Mouse (Mus musculus) olfactory bulb, adult 2 months (tissue): ENCODE measurements around the gene Fam192a. TPM values are rescaled to one million over a fixed set of nuclear protein-coding genes. Genes with fewer than 3 reads are reported as not detected.

Experiments
- H3K27ac ChIP-seq: fragments of 200-500 bp; 2 replicates; pipeline ENCODE4 v1.5.1; 2012; ENCODE audit warnings: low read depth, low read length; ENCODE audit not compliant: insufficient read depth
- H3K4me1 ChIP-seq: fragments of 200-500 bp; 2 replicates; pipeline ENCODE4 v1.6.1; 2012; ENCODE audit warnings: low read length; ENCODE audit not compliant: control insufficient read depth, insufficient read depth
- H3K4me3 ChIP-seq: fragments of 200-500 bp; 2 replicates; pipeline ENCODE4 v1.5.1; 2012; ENCODE audit warnings: mild to moderate bottlenecking, low read depth, low read length, moderate library complexity; ENCODE audit not compliant: insufficient read depth
- CTCF ChIP-seq: fragments of 200-500 bp; IDR thresholded peaks from 2 replicates; pipeline ENCODE4 v1.5.1; 2012; ENCODE audit warnings: low read depth, mild to moderate bottlenecking, low read length, moderate library complexity; ENCODE audit not compliant: insufficient read depth
- POLR2A ChIP-seq: fragments of 200-500 bp; IDR thresholded peaks from 2 replicates; pipeline ENCODE4 v1.6.1; 2012; ENCODE audit warnings: mild to moderate bottlenecking, low read depth, low read length, moderate library complexity; ENCODE audit not compliant: insufficient read depth
- WGBS: fragments of 180-500 bp; shearing (Covaris S2); methylation state at CpG from one replicate; pipeline ENCODE4 v1.1.7; 2018; 5-methylcytosine and 5-hydroxymethylcytosine counted together
- polyA plus RNA-seq: library from polyadenylated mRNA; stranded (reverse); fragments of >200 nt; gene quantifications from 2 replicates; pipeline ENCODE4 v1.2.4, GENCODE M21; 2012; ENCODE audit warnings: low replicate concordance; ENCODE audit not compliant: missing spikeins, insufficient read depth, insufficient read length

The Fam192a gene
- polyA plus RNA-seq: 692 TPM in 1 of 2 replicates, not detected in the other

DNA sequence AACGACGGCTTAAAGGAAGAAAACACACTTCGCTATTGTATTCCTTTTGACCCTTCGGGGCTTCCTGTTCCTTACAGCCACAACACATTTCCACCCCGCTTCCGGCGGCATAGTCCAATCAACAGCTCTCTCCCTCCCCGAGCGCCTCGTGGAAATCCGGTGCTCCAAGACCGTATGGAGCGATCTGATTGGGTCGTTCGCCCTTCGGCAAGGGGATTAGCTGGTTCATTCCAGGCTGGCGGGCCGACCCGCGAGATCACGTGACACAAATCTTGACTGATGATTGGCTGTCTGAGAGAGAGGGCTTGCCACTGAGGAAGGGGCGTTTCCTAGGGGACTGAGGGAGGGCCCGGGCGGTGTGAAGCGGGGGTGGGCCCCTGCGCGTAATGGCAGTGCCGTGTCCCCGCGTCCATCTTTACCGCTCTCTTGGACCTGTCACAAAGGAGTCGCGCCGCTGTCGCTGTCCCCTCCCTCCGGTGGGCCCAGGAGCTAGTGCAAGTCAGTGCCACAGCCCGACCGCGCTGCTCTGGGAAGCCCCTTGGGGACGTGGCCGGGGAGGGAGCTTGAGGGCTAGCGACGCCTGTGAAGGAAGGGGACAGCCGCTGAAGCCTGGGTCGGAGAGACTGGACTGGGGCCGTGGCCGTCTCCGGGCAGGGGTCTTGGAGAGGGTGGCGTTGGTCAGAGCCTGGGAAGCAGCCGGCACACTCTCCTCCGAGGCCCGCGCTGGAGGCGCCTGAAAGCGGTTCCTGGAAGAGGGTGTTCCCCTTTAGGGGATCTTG lies at the start of gene Fam192a, which contains the start of gene Rspry1:
Fam192a (minus strand) TSS at position 391 of the 779 bp plus-strand sequence.
Rspry1 (plus strand) TSS at position 331 of the 779 bp plus-strand sequence.
- Histone ChIP-seq H3K4me3 (peak within 1 kb of the TSS; percentile 92), H3K27ac (peak within 1 kb of the TSS; percentile 74), H3K4me1 (peaks cover 3% of the 10 kb centered on the region)
- no peak for TF ChIP-seq CTCF
- peak; percentile 62 for TF ChIP-seq POLR2A
- WGBS: under 1% methylated on average over 54 of the region's 55 CpGs

DNA sequence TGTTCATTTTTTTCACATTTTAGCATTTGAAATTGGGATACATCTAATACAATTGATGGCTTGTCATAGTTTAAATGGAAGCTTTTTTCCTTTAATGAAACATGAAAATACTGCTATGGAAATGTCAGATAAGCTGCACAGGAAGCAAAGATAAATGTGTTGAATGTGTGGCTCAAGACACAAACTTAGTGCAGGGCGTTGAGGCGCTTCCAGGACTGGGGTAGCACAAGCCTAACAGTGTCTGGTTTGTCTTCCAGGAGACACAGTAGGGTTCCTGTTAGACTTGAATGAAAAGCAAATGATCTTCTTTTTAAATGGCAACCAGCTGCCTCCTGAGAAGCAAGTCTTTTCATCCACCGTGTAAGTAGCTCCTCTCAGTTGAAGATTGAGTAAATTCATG lies 47.7 kb upstream of the Fam192a start:
- WGBS: 42% methylated on average over 3 of the region's 3 CpGs

DNA sequence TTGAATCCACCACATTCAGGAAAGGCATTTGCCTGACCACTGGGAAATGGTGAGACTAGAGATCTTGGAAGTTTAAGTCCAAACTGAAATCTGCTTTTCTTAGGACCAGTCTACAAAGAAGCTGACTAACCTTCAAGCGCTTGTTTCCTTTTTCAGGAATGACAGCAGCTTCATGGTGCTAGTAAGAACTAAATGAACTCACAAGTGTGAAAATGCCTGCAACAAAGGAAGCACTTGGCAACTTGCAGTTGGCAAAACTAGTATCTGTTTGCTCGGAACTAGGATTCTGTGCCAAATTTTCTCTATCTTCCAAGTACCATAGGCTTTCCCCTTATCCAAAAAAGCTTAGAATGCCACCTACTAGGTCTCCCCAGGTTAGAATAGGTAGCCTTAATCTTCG lies 44.4 kb upstream of the Fam192a start:
- Histone ChIP-seq H3K4me1 (no peaks in the 10 kb centered on the region), H3K27ac (no peak overlapping the region), H3K4me3 (no peak overlapping the region)
- 74% methylated on average over 3 of the region's 3 CpGs for WGBS
- no peak for TF ChIP-seq POLR2A
- no peak for TF ChIP-seq CTCF

More for the DNA sequence above, 47.7 kb upstream of the Fam192a start:
- Histone ChIP-seq H3K27ac (no peak overlapping the region), H3K4me3 (no peak overlapping the region), H3K4me1 (no peaks in the 10 kb centered on the region)
- TF ChIP-seq POLR2A (no peak), CTCF (no peak)

DNA sequence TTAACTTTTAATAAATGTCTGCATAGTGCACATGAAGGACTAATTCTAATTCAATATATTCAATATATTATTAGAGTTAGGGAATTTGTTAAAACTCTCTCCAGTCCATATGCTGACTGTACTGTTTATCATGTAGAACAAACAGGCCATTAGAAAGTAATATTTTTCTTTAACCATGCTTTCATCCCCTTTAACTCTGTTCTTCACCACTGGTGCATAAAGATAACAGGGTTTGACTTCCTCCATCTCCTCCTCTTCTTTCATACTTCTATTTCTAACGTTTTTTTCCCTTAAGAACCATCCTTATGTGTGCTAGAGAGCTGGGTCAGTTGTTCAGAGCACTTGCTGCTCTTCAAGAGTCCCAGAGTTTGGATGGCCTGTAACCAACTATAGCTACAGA lies 43.4 kb upstream of the Fam192a start:
- no peak overlapping the region for H3K27ac ChIP-seq
- no peak for TF ChIP-seq POLR2A
- TF ChIP-seq CTCF: no peak
- 52% methylated on average over 1 of the region's 1 CpGs for WGBS
- no peak overlapping the region for H3K4me3 ChIP-seq
- no peaks in the 10 kb centered on the region for H3K4me1 ChIP-seq

DNA sequence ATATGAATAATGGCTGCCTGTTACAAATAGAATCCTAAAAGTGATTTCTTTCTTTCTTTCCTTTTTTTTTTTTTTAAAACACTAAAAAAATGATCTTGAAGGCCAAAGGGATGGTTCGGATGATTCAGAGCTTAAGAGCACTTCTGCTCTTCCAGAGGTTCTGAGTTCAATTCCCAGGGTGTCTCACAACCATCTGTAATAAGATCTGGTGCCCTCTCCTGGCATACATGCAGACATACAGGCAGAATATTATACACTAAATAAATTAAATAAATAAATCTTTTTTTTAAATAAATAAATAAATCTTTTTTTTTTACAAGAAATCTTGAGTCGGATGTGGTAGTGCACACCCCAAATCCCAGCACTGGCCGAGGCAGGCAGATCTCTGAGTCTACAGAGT lies 40.1 kb upstream of the Fam192a start:
- WGBS: 93% methylated on average over 3 of the region's 3 CpGs
- Histone ChIP-seq H3K27ac (no peak overlapping the region), H3K4me1 (no peaks in the 10 kb centered on the region), H3K4me3 (no peak overlapping the region)
- no peak for TF ChIP-seq CTCF
- TF ChIP-seq POLR2A: no peak

DNA sequence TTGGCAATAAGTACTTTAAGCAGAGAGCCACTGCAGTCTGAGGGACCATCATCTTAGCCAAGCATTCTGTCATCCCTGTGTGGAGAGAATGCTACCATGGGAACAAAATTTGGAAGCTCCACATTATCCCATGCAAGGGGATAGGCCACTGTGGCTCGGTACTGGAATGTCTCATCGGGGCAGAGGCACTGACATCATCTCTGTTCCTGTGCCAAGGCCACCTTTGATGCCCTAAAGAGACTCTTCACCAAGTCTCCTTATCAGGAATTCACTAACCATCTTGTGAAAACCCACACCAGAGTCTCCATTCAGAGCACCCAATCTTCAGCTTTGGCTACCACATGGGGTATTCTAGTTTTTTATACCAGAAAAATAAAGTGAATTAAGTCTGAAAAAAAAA lies 39.4 kb upstream of the Fam192a start:
- TF ChIP-seq POLR2A: no peak
- no peak for TF ChIP-seq CTCF
- WGBS: 80% methylated on average over 2 of the region's 2 CpGs

DNA sequence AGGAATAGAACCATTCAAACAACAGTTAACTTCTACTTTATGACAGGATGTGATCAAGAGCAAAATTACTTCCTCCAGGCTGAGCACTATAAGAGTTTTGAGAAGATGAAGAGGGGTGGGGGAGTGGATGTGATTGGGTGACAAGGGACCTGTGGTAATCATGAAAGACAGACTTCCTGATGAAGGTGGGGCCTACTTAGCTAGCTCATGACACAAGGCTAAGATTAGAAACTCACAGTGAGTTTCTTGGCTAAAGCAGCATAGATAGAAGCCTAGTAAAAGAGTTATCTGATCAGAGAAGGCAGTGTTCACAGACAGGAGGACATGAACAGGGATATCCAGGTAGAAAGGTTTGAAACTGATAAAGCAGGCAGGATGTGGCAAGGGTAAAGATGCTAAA lies 32.4 kb upstream of the Fam192a start:
- H3K27ac ChIP-seq: no peak overlapping the region
- TF ChIP-seq POLR2A: no peak
- TF ChIP-seq CTCF: no peak
- H3K4me3 ChIP-seq: no peak overlapping the region
- H3K4me1 ChIP-seq: no peaks in the 10 kb centered on the region

More for the DNA sequence above, 39.4 kb upstream of the Fam192a start:
- Histone ChIP-seq H3K27ac (no peak overlapping the region), H3K4me1 (no peaks in the 10 kb centered on the region), H3K4me3 (no peak overlapping the region)

DNA sequence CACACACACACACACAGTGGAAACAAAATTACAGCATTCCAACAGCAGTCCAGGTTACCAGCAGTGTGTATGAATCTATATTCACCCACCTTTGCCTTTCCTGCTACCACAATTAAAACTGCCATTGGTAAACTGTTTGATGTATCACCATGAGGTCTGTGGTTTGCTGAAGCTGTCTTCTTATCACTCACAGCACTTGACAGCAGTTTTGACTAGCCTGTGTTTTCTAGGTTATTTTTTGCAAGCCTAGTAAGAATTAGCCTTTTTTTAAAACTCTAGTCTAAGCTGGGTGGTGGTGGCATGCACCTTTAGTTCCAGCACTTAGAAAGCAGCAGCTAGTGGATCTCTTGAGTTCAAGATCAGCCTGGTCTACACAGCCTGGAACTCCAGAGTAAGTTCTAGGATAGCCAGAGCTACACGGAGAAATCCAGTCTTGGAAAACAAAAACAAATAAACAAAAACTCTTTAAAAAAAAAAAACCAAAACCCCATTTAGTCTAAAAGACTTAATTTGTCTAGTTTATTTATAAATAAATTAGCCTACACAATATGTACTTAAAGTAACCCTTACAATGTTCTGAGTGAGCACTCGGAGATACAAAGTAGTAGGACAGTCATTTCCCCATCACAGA lies 31.9 kb upstream of the Fam192a start:
- TF ChIP-seq CTCF (no peak), POLR2A (no peak)
- no peak overlapping the region for H3K4me3 ChIP-seq
- no peak overlapping the region for H3K27ac ChIP-seq
- H3K4me1 ChIP-seq: no peaks in the 10 kb centered on the region
- WGBS: 79% methylated on average over 2 of the region's 2 CpGs

DNA sequence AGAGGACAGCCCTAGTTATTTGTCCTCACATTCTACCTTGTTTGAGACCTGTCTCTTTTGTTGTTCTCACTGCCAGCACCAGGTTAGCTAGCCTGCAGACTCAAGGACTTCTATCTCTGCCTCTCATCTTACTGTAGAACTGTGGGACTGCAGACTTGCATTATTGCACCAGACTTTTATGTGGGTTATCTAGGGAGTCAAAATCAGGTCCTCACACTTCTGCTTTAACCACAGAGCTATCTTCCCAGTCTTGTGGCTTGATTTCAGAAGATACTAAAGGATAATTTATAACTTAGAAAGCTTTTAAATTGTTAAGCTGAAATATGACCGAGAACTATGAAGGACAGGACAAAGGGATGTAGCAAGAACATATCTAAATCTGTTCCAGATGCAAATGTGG lies 23.1 kb upstream of the Fam192a start:
- H3K4me1 ChIP-seq: no peaks in the 10 kb centered on the region
- no peak overlapping the region for H3K27ac ChIP-seq
- WGBS: 92% methylated on average over 1 of the region's 1 CpGs
- H3K4me3 ChIP-seq: no peak overlapping the region
- no peak for TF ChIP-seq CTCF
- TF ChIP-seq POLR2A: no peak

DNA sequence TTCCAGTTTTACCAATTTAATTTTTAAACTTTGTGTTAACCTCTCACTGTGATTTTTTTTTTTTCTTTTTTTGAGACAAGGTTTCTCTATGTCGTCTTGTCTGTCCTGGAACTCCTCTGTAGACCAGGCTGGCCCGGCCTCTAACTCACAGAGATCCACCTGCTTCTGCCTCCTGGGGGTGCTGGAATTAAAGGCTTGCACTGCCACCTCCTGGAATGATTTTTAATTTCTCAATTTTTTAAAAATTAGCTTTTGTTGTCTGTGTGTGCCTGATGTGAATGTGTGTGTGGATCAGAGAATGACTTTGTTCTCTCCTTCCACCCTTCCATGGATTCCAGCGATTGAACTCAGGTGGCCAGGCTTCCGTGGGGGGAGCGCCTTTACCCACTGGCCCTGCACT lies 5.3 kb upstream of the Fam192a start:
- TF ChIP-seq CTCF (no peak), POLR2A (no peak)
- H3K4me1 ChIP-seq: peaks cover 3% of the 10 kb centered on the region
- WGBS: 97% methylated on average over 5 of the region's 5 CpGs

More for the DNA sequence above, 5.3 kb upstream of the Fam192a start:
- Histone ChIP-seq H3K27ac (no peak overlapping the region), H3K4me3 (no peak overlapping the region)
